Mouse (Mus musculus): ENCODE measurements around the gene Armh3.

GRCm38 (mm10) chr19:45946541-45946940 lies 51.7 kb downstream of the Armh3 start:
- TF ChIP-seq CTCF (IDR thresholded peaks at IDR 0.05; ENCODE audit: low read depth) (no peak), EP300 (optimal IDR thresholded peaks at IDR 0.05) (no peak)
